Mouse (Mus musculus) stomach, embryonic 15.5 days (tissue): ENCODE measurements around the gene Lrpprc. TPM values are rescaled to one million over a fixed set of nuclear protein-coding genes. Genes with fewer than 3 reads are reported as not detected.

ENCODE experiments used
- ATAC-seq: fragments of 200-750 bp; cut with Nextera tagmentation; 2 replicates; pipeline ENCODE4 v1.8.0; 2017; ENCODE audit warnings: low read depth, moderate number of reproducible peaks, moderate TSS enrichment; ENCODE audit not compliant: insufficient read depth, low FRiP score
- H3K27ac ChIP-seq: fragments of 300-500 bp; sonication (generic); 2 replicates; pipeline ENCODE4 v1.5.1; 2015; ENCODE audit warnings: mild to moderate bottlenecking, inconsistent platforms
- H3K27me3 ChIP-seq: fragments of 300-500 bp; sonication (generic); replicated peaks from 2 replicates; pipeline ENCODE4 v1.6.1; 2015; ENCODE audit warnings: inconsistent platforms
- H3K36me3 ChIP-seq: fragments of 300-500 bp; sonication (generic); 2 replicates; pipeline ENCODE4 v1.6.1; 2015; ENCODE audit warnings: inconsistent platforms
- H3K4me1 ChIP-seq: fragments of 300-500 bp; sonication (generic); 2 replicates; pipeline ENCODE4 v1.6.1; 2015; ENCODE audit warnings: inconsistent platforms
- H3K4me2 ChIP-seq: fragments of 300-500 bp; sonication (generic); 2 replicates; pipeline ENCODE4 v1.6.1; 2015; ENCODE audit warnings: mild to moderate bottlenecking, inconsistent platforms
- H3K4me3 ChIP-seq: fragments of 300-500 bp; sonication (generic); replicated peaks from 2 replicates; pipeline ENCODE4 v1.5.1; 2015; ENCODE audit warnings: inconsistent platforms
- H3K9ac ChIP-seq: fragments of 300-500 bp; sonication (generic); 2 replicates; pipeline ENCODE4 v1.6.1; 2015; ENCODE audit warnings: inconsistent platforms
- H3K9me3 ChIP-seq: fragments of 300-500 bp; sonication (generic); 2 replicates; pipeline ENCODE4 v1.6.1; 2016; ENCODE audit warnings: inconsistent platforms
- WGBS: fragments of 180-500 bp; shearing (Covaris S2); methylation state at CpG from one replicate; pipeline ENCODE4 v1.1.7; 2015; 5-methylcytosine and 5-hydroxymethylcytosine counted together
- polyA plus RNA-seq: library from polyadenylated mRNA; unstranded; fragments of >200 nt; fragmentation: Nextera tagmentation; extraction: Ambion mirVana; gene quantifications from 2 replicates; pipeline ENCODE4 v1.2.1, GENCODE M21; 2015

Lrpprc gene
- polyA plus RNA-seq, 1 experiment from 2014 or later: 44.2 TPM

- Histone ChIP-seq H3K9me3 (no peaks in the 10 kb centered on the region), H3K27ac (peak overlapping the region; percentile 37; the same call in 1 of the 2 replicates), H3K4me3 (no peak overlapping the region), H3K36me3 (no peaks in the 10 kb centered on the region), H3K4me1 (peaks cover 4% of the 10 kb centered on the region; the same call in 1 of the 2 replicates), H3K4me2 (no peak overlapping the region), H3K9ac (no peak overlapping the region), H3K27me3 (no peaks in the 10 kb centered on the region)
- no peak for ATAC-seq
- 56% methylated on average over 3 of the region's 3 CpGs for WGBS
Measured at GRCm38 (mm10) chr17:84657422-84657732, 133.2 kb downstream of the Lrpprc start.

- H3K4me2 ChIP-seq: no peak overlapping the region
- no peak overlapping the region for H3K27ac ChIP-seq
- H3K9ac ChIP-seq: no peak overlapping the region
- no peaks in the 10 kb centered on the region for H3K27me3 ChIP-seq
- peaks cover 2% of the 10 kb centered on the region; the same call in 1 of the 2 replicates for H3K4me1 ChIP-seq
- no peak for ATAC-seq
- no peaks in the 10 kb centered on the region for H3K9me3 ChIP-seq
- no peaks in the 10 kb centered on the region for H3K36me3 ChIP-seq
- no peak overlapping the region for H3K4me3 ChIP-seq
- WGBS: 45% methylated on average over 19 of the region's 19 CpGs
Measured at GRCm38 (mm10) chr17:84656653-84657421, 133.8 kb downstream of the Lrpprc start.

DNA sequence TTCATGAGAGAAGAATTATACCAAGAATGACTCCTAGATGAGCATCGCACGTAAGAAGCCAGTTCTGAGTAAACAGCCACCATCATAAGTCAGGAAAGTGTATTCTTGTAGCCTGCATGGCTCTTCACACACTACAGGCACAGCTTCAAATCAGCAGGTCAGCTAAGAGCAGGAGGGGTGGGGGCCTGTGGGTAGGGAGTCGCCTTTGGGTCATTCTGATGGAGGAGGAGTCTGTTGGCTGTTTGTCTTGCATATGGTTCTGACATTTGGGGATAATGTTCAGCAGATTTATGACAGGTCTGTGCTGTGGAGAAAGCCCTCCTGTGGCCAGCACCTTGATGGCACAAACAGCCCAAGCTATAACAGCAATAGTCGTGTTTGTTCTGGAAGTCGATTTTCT lies 134.4 kb downstream of the Lrpprc start:
- ATAC-seq: no peak
- Histone ChIP-seq H3K36me3 (no peaks in the 10 kb centered on the region), H3K4me2 (no peak overlapping the region), H3K4me1 (no peaks in the 10 kb centered on the region; the same call in 1 of the 2 replicates), H3K27ac (no peak overlapping the region), H3K27me3 (no peaks in the 10 kb centered on the region), H3K9ac (no peak overlapping the region), H3K9me3 (no peaks in the 10 kb centered on the region), H3K4me3 (no peak overlapping the region)
- 62% methylated on average over 5 of the region's 5 CpGs for WGBS

Other genes with a start within 250 kb of the Lrpprc start
- gene Dync2li1, start 164.3 kb downstream of the Lrpprc start, polyA plus RNA-seq: 27.8 and 31.4 TPM in 2 replicates
- 0.14 and 0.15 TPM in 2 replicates for gene Abcg8, start 114.5 kb downstream of the Lrpprc start, polyA plus RNA-seq
- 0.90 and 1.4 TPM in 2 replicates for gene Abcg5, start 107.8 kb downstream of the Lrpprc start, polyA plus RNA-seq
- gene Ppm1b, start 166.0 kb upstream of the Lrpprc start, polyA plus RNA-seq: 78.9 and 80.0 TPM in 2 replicates
- 5.8 and 6.8 TPM in 2 replicates for gene Slc3a1, start 237.6 kb upstream of the Lrpprc start, polyA plus RNA-seq